Mouse (Mus musculus) lung, postnatal 36 days (tissue): ENCODE measurements around the gene Olfr906.

Experiments used
- DNase-seq: peaks from one replicate; pipeline ENCODE4 v3.0.0; 2022; ENCODE audit warnings: mixed read lengths

The Olfr906 gene

DNA sequence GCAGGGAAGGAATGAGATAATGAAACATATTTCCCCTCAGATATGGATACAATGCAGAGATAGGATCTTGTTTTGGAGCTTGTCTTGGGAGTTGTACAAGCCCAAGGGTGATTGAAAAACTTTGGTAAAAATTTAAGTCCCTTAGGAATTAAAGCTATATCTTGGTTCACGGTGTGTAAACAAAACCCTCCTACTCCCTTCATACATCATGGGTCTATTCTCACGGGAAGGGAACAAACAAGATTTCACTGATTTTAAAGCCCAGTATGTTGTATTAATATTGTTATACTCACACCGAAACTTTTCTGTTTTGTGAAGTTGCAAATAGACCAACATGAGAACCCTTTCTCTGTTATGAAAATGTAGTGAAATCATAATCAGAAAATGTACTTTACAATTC, at the start of gene Olfr906:
Gene Olfr906 (plus strand): TSS at position 301 of the 400 bp plus-strand sequence.
- DNase-seq, result no peak

DNA sequence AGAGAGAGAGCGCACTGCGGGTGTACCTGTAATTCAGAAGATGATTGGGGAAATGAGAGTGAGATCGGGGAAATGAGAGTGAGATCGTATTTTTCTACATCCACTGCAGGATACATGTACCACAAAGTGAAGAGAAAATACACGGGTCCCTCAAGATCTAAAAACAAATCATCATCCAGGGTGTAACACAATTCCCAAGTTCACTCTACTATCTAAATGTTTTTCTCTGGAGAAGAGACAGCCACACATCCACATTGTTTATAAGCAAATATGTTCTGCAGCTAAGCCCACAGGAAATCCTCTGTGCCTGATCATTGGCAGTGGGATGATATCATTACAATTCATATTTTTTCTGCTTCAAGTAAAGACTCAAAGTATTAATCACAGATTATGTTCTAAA, 39.5 kb upstream of the Olfr906 start, which contains the start of gene Olfr902:
Gene Olfr902 (plus strand): TSS at position 301 of the 400 bp plus-strand sequence.
- no peak for DNase-seq

- no peak for DNase-seq
Measured at GRCm38 (mm10) chr9:38462844-38463243, 24.0 kb upstream of the Olfr906 start, which contains the start of gene Olfr904. TSS of gene Olfr904 (plus strand) at chr9:38463144.

- DNase-seq, result no peak
Measured at GRCm38 (mm10) chr9:38470807-38471206, 16.1 kb upstream of the Olfr906 start, which contains the start of gene Olfr905. TSS of gene Olfr905 (plus strand) at chr9:38471107.

DNA sequence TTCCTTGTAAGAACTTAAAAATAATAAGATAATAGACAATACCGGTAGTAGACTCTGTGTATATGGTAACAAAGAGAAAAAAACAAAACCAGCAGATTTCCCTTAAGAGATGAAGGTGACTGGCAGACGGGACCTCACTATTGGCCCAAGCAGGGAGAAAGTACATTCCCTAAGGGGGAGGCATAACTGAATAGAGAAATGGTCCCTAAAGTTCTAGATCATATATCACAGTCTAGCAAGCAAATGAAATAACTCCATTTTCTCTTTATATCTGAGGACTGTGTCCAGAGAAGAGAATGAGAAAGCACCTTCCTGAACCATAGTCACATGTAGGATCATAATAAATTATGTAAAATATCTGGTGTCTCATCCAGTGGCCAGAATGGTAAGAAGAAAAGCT, 8.6 kb downstream of the Olfr906 start, which contains the start of gene Olfr907:
Gene Olfr907 (plus strand): TSS at position 301 of the 400 bp plus-strand sequence.
- DNase-seq, result no peak

- no peak for DNase-seq
Measured at GRCm38 (mm10) chr9:38512353-38512752, 25.5 kb downstream of the Olfr906 start.

DNA sequence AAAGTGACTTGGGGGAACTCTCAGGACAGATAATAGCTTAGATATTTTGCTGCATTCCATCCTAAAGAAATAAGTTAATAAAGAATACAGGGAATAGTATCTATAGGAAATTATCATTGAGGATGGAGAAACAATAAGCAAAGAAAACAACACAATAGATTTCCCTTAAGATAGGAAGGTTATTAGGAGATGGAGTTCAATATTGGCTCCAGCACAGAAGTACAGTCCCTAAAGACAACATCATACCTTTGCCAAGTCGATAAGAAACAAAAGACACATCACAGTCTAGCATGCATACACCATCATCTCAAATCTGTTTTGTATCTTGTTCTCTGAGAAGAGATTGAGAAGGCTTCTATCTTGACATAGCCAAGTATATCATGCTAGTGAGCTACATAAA, 34.4 kb downstream of the Olfr906 start, which contains the start of gene Olfr911-ps1:
Gene Olfr911-ps1 (plus strand): TSS at position 301 of the 400 bp plus-strand sequence.
- no peak for DNase-seq

- DNase-seq, result no peak
Measured at GRCm38 (mm10) chr9:38537549-38537948, 50.7 kb downstream of the Olfr906 start, which contains the start of gene Olfr910. TSS of gene Olfr910 (plus strand) at chr9:38537849.
